Comparison of ENCODE assay signal across 19 mouse cellular contexts in the genomic region with DNA sequence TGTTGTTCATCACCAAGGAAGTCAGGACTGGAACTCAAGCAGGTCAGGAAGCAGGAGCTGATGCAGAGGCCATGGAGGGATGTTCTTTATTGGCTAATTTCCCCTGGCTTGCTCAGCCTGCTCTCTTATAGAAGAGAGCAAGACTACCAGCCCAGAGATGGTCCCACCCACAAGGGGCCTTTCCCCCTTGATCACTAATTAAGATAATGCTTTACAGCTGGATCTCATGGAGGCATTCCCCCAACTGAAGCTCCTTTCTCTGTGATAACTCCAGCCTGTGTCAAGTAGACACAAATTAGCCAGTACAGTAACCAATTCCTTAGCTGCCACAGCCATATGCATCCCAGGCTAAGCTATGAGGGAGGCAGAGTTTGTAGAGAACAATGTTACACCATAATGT. TPM values are rescaled to one million over a fixed set of nuclear protein-coding genes. Genes with fewer than 3 reads are reported as not detected.
A peak's percentile ranks its signal among the peaks of the same experiment; 100 is the strongest.
DNase-seq lines count a peak whose midpoint lies in the region; ATAC-seq and TF ChIP-seq lines count a peak whose summit lies in the region.
"Not testable (repeated sequence)": the region's sequence is repeated elsewhere in the genome, so short reads cannot be mapped to it uniquely, and the experiment has no call there.
"Had no signal": no experiment of that assay in that cellular context is flagged by ENCODE, and none has a peak within 500 bp of the region (broad histone marks: within the 10 kb centered on the region; RNA-seq: fewer than 3 reads in every experiment).

No protein-coding gene starts in this region.

- TF ChIP-seq CTCF in E14TG2a.4 (conservative IDR thresholded peaks at IDR 0.05; ENCODE audit: low read length); heart, postnatal 0 days (IDR thresholded peaks at IDR 0.05; ENCODE audit: low read depth); kidney, postnatal 0 days (IDR thresholded peaks at IDR 0.05; ENCODE audit: low read depth); liver, embryonic 14.5 days (IDR thresholded peaks at IDR 0.05; ENCODE audit: low read depth): not testable (repeated sequence)

- H3K36me3 ChIP-seq in E14TG2a.4 (ENCODE audit: insufficient read depth, low read length): peaks cover 50% of the 10 kb centered on the region
- H3K36me3 ChIP-seq in embryonic facial prominence, embryonic 15.5 days; heart, postnatal 0 days (replicated peaks; ENCODE audit: control insufficient read depth, insufficient read depth, low read length); kidney, postnatal 0 days (ENCODE audit: insufficient read depth, low read length); midbrain, embryonic 11.5 days (ENCODE audit: control insufficient read depth, insufficient read depth, low read length); stomach, embryonic 15.5 days: not testable (repeated sequence)
- peaks cover 12% of the 10 kb centered on the region for H3K36me3 ChIP-seq in forebrain, embryonic 14.5 days (ENCODE audit: control insufficient read depth, insufficient read depth, low read length)
- peaks cover 30% of the 10 kb centered on the region for H3K36me3 ChIP-seq in liver, embryonic 14.5 days (replicated peaks; ENCODE audit: control insufficient read depth, insufficient read depth, low read depth)

- not testable (repeated sequence) for H3K9ac ChIP-seq in embryonic facial prominence, embryonic 15.5 days; forebrain, embryonic 14.5 days (ENCODE audit: low read length); heart, postnatal 0 days (replicated peaks; ENCODE audit: low read depth, low read length); kidney, postnatal 0 days (ENCODE audit: low read depth, low read length); stomach, embryonic 15.5 days
- peak overlapping the region; percentile 55 for H3K9ac ChIP-seq in liver, embryonic 14.5 days (replicated peaks)
- 0 out of 2 replicates have a peak overlapping the region, but pooled peaks have one; percentile 2 for H3K9ac ChIP-seq in midbrain, embryonic 11.5 days (ENCODE audit: low read length)

- not testable (repeated sequence) for ATAC-seq in embryonic facial prominence, embryonic 15.5 days (ENCODE audit: insufficient number of reproducible peaks, low FRiP score, low TSS enrichment, low read depth); forebrain, embryonic 14.5 days; heart, postnatal 0 days (ENCODE audit: insufficient read depth, low read depth); kidney, postnatal 0 days (replicated peaks; ENCODE audit: low FRiP score, low read depth); liver, embryonic 14.5 days (ENCODE audit: insufficient read depth); midbrain, embryonic 11.5 days (ENCODE audit: low FRiP score); stomach, embryonic 15.5 days (ENCODE audit: insufficient read depth, low FRiP score, low read depth)

- H3K4me1 ChIP-seq in E14TG2a.4 (replicated peaks; ENCODE audit: low read depth, low read length): peaks cover 66% of the 10 kb centered on the region
- peaks cover 12% of the 10 kb centered on the region for H3K4me1 ChIP-seq in embryonic facial prominence, embryonic 15.5 days
- H3K4me1 ChIP-seq in forebrain, embryonic 14.5 days (ENCODE audit: control insufficient read depth, insufficient read depth, low read length); heart, postnatal 0 days (ENCODE audit: control insufficient read depth, insufficient read depth); kidney, postnatal 0 days (replicated peaks; ENCODE audit: insufficient read depth, low read length); midbrain, embryonic 11.5 days (ENCODE audit: control insufficient read depth, insufficient read depth, low read length); stomach, embryonic 15.5 days: not testable (repeated sequence)
- peaks cover 10 to 15% of the 10 kb centered on the region in 2 experiments for H3K4me1 ChIP-seq in liver, embryonic 14.5 days (replicated peaks; ENCODE audit: control insufficient read depth in 2 of 2, insufficient read depth in 2 of 2, low read length in 1 of 2)

- peak overlapping the region; percentile 89 for H3K4me3 ChIP-seq in E14TG2a.4 (replicated peaks; ENCODE audit: low read length)
- H3K4me3 ChIP-seq in embryonic facial prominence, embryonic 15.5 days (replicated peaks): 0 out of 2 replicates have a peak overlapping the region, but pooled peaks have one; percentile 66
- H3K4me3 ChIP-seq in forebrain, embryonic 14.5 days (ENCODE audit: low read depth, low read length); heart, postnatal 0 days (ENCODE audit: low read depth, low read length); kidney, postnatal 0 days (replicated peaks; ENCODE audit: low read depth, low read length); midbrain, embryonic 11.5 days (ENCODE audit: low read depth, low read length); stomach, embryonic 15.5 days (replicated peaks): not testable (repeated sequence)
- H3K4me3 ChIP-seq in liver, embryonic 14.5 days (ENCODE audit: insufficient read depth in 1 of 2, low read depth in 2 of 2, low read length in 2 of 2): peak overlapping the region; percentile 45 to 85; a peak in 3 of 4 replicates

- H3K9me3 ChIP-seq in E14TG2a.4 (ENCODE audit: low read length); embryonic facial prominence, embryonic 15.5 days (replicated peaks); forebrain, embryonic 14.5 days (replicated peaks; ENCODE audit: control insufficient read depth, low read length); heart, postnatal 0 days (replicated peaks; ENCODE audit: control insufficient read depth, low read length); kidney, postnatal 0 days (replicated peaks; ENCODE audit: low read length); liver, embryonic 14.5 days (ENCODE audit: control insufficient read depth, low read length); midbrain, embryonic 11.5 days (ENCODE audit: control insufficient read depth, low read length); stomach, embryonic 15.5 days: not testable (repeated sequence)

- DNase-seq in forebrain, embryonic 14.5 days (ENCODE audit: low spot score); heart, postnatal 0 days (ENCODE audit: low spot score); kidney, postnatal 0 days (ENCODE audit: low spot score); liver, embryonic 14.5 days (ENCODE audit: low read depth in 3 of 3, low spot score in 3 of 3); midbrain, embryonic 11.5 days (ENCODE audit: low spot score, missing footprints): not testable (repeated sequence)

- H3K4me2 ChIP-seq in embryonic facial prominence, embryonic 15.5 days (replicated peaks); midbrain, embryonic 11.5 days: not testable (repeated sequence)
- peak overlapping the region; percentile 60 for H3K4me2 ChIP-seq in forebrain, embryonic 14.5 days (ENCODE audit: low read length)
- 0 out of 2 replicates have a peak overlapping the region, but pooled peaks have one; percentile 57 for H3K4me2 ChIP-seq in heart, postnatal 0 days (ENCODE audit: low read depth, low read length)
- 0 out of 2 replicates have a peak overlapping the region, but pooled peaks have one; percentile 7 for H3K4me2 ChIP-seq in kidney, postnatal 0 days (ENCODE audit: low read length)
- H3K4me2 ChIP-seq in liver, embryonic 14.5 days (ENCODE audit: low read depth): peak overlapping the region; percentile 91
- peak overlapping the region; percentile 23; the same call in 1 of the 2 replicates for H3K4me2 ChIP-seq in stomach, embryonic 15.5 days

- H3K27me3 ChIP-seq in E14TG2a.4 (ENCODE audit: insufficient read depth, low read length); embryonic facial prominence, embryonic 15.5 days; forebrain, embryonic 14.5 days (replicated peaks; ENCODE audit: control insufficient read depth, insufficient read depth, low read length); heart, postnatal 0 days (ENCODE audit: control insufficient read depth, insufficient read depth, low read length); kidney, postnatal 0 days (ENCODE audit: insufficient read depth, low read length); liver, embryonic 14.5 days (ENCODE audit: control insufficient read depth, insufficient read depth, low read length); midbrain, embryonic 11.5 days (ENCODE audit: control insufficient read depth, insufficient read depth, low read length); stomach, embryonic 15.5 days (replicated peaks): not testable (repeated sequence)

- H3K27ac ChIP-seq in embryonic facial prominence, embryonic 15.5 days (replicated peaks); forebrain, embryonic 14.5 days (ENCODE audit: low read depth, low read length); heart, postnatal 0 days (ENCODE audit: low read depth); kidney, postnatal 0 days; liver, embryonic 14.5 days; midbrain, embryonic 11.5 days (ENCODE audit: low read depth, low read length); stomach, embryonic 15.5 days: not testable (repeated sequence)

- TF ChIP-seq EP300 in heart, postnatal 0 days (IDR thresholded peaks at IDR 0.05; ENCODE audit: low read depth); liver, embryonic 14.5 days (IDR thresholded peaks at IDR 0.05; ENCODE audit: low read depth): not testable (repeated sequence)

RNA-seq across cellular contexts. Expression of gene Kifc1, which starts 2.2 kb away (rescaled TPM):
- 6.7 and 6.8 TPM in 2 replicates for polyA plus RNA-seq in embryonic facial prominence, embryonic 15.5 days (2015; fragmentation: Nextera tagmentation; extraction: Ambion mirVana)
- 3.8 and 4.6 TPM in 2 replicates for polyA plus RNA-seq in forebrain, embryonic 14.5 days (2014; fragmentation: Nextera tagmentation; extraction: Ambion mirVana)
- 17.0 and 30.1 TPM in 2 replicates for total RNA-seq in heart, postnatal 0 days (2014; rRNA removed; ENCODE audit: low replicate concordance)
- polyA plus RNA-seq in heart, postnatal 0 days (2015; fragmentation: Nextera tagmentation; extraction: Ambion mirVana): 2.0 and 2.1 TPM in 2 replicates
- 3.4 TPM in 2 replicates for polyA plus RNA-seq in kidney, postnatal 0 days (2015; fragmentation: Nextera tagmentation; extraction: Ambion mirVana)
- polyA plus RNA-seq in liver, embryonic 14.5 days (2012; rRNA removed): 37.2 and 40.8 TPM in 2 replicates
- polyA plus RNA-seq in liver, embryonic 14.5 days (2014; fragmentation: Nextera tagmentation; extraction: Ambion mirVana): 7.2 and 7.9 TPM in 2 replicates
- 8.1 and 11.4 TPM in 2 replicates for polyA plus RNA-seq in midbrain, embryonic 11.5 days (2014; fragmentation: Nextera tagmentation; extraction: Ambion mirVana)
- polyA plus RNA-seq in stomach, embryonic 15.5 days (2015; fragmentation: Nextera tagmentation; extraction: Ambion mirVana): 7.7 and 7.9 TPM in 2 replicates

RNA-seq across cellular contexts. Expression of gene Gm7029, which starts 14.6 kb away (rescaled TPM):
- not detected in 2 replicates for polyA plus RNA-seq in embryonic facial prominence, embryonic 15.5 days (2015; fragmentation: Nextera tagmentation; extraction: Ambion mirVana)
- polyA plus RNA-seq in forebrain, embryonic 14.5 days (2014; fragmentation: Nextera tagmentation; extraction: Ambion mirVana): not detected in 2 replicates
- total RNA-seq in heart, postnatal 0 days (2014; rRNA removed; ENCODE audit: low replicate concordance): not detected in 2 replicates
- not detected in 2 replicates for polyA plus RNA-seq in heart, postnatal 0 days (2015; fragmentation: Nextera tagmentation; extraction: Ambion mirVana)
- polyA plus RNA-seq in kidney, postnatal 0 days (2015; fragmentation: Nextera tagmentation; extraction: Ambion mirVana): not detected in 2 replicates
- polyA plus RNA-seq in liver, embryonic 14.5 days (2012; rRNA removed): not detected in 2 replicates
- not detected in 2 replicates for polyA plus RNA-seq in liver, embryonic 14.5 days (2014; fragmentation: Nextera tagmentation; extraction: Ambion mirVana)
- not detected in 2 replicates for polyA plus RNA-seq in midbrain, embryonic 11.5 days (2014; fragmentation: Nextera tagmentation; extraction: Ambion mirVana)
- polyA plus RNA-seq in stomach, embryonic 15.5 days (2015; fragmentation: Nextera tagmentation; extraction: Ambion mirVana): not detected in 2 replicates
- total RNA-seq: adrenal gland, postnatal 25 days; gastrocnemius, adult 2 months; left cerebral cortex, adult 2 months; left cerebral cortex, postnatal 4 days had no signal
- polyA plus RNA-seq: CD4-positive, CD25-positive, alpha-beta regulatory T cell, adult 4 months; gonadal fat pad, adult 2 months; heart, embryonic 16.5 days; hindbrain, embryonic 11.5 days; kidney, adult 2 months; lung, adult 2 months; neural tube, embryonic 15.5 days had no signal

RNA-seq across cellular contexts. Expression of gene Platr17, which starts 16.7 kb away (rescaled TPM):
- polyA plus RNA-seq in embryonic facial prominence, embryonic 15.5 days (2015; fragmentation: Nextera tagmentation; extraction: Ambion mirVana): 0.55 and 0.58 TPM in 2 replicates
- polyA plus RNA-seq in forebrain, embryonic 14.5 days (2014; fragmentation: Nextera tagmentation; extraction: Ambion mirVana): 0.28 TPM in 1 of 2 replicates, not detected in the other
- not detected in 2 replicates for total RNA-seq in heart, postnatal 0 days (2014; rRNA removed; ENCODE audit: low replicate concordance)
- polyA plus RNA-seq in heart, postnatal 0 days (2015; fragmentation: Nextera tagmentation; extraction: Ambion mirVana): not detected in 2 replicates
- 0.29 TPM in 1 of 2 replicates, not detected in the other for polyA plus RNA-seq in kidney, postnatal 0 days (2015; fragmentation: Nextera tagmentation; extraction: Ambion mirVana)
- 0.36 and 0.44 TPM in 2 replicates for polyA plus RNA-seq in liver, embryonic 14.5 days (2012; rRNA removed)
- 0.20 and 0.29 TPM in 2 replicates for polyA plus RNA-seq in liver, embryonic 14.5 days (2014; fragmentation: Nextera tagmentation; extraction: Ambion mirVana)
- 0.22 TPM in 1 of 2 replicates, not detected in the other for polyA plus RNA-seq in midbrain, embryonic 11.5 days (2014; fragmentation: Nextera tagmentation; extraction: Ambion mirVana)
- polyA plus RNA-seq in stomach, embryonic 15.5 days (2015; fragmentation: Nextera tagmentation; extraction: Ambion mirVana): 0.95 and 1.1 TPM in 2 replicates
- total RNA-seq: adrenal gland, postnatal 25 days; gastrocnemius, adult 2 months; left cerebral cortex, adult 2 months; left cerebral cortex, postnatal 4 days had no signal
- polyA plus RNA-seq: gonadal fat pad, adult 2 months; kidney, adult 2 months had no signal

RNA-seq across cellular contexts. Expression of gene Daxx, which starts 21.0 kb away (rescaled TPM):
- 48.5 and 51.7 TPM in 2 replicates for polyA plus RNA-seq in embryonic facial prominence, embryonic 15.5 days (2015; fragmentation: Nextera tagmentation; extraction: Ambion mirVana)
- 43.3 and 48.0 TPM in 2 replicates for polyA plus RNA-seq in forebrain, embryonic 14.5 days (2014; fragmentation: Nextera tagmentation; extraction: Ambion mirVana)
- total RNA-seq in heart, postnatal 0 days (2014; rRNA removed; ENCODE audit: low replicate concordance): 15.2 and 19.3 TPM in 2 replicates
- polyA plus RNA-seq in heart, postnatal 0 days (2015; fragmentation: Nextera tagmentation; extraction: Ambion mirVana): 18.0 and 20.0 TPM in 2 replicates
- 33.4 and 39.5 TPM in 2 replicates for polyA plus RNA-seq in kidney, postnatal 0 days (2015; fragmentation: Nextera tagmentation; extraction: Ambion mirVana)
- polyA plus RNA-seq in liver, embryonic 14.5 days (2012; rRNA removed): 11.1 and 14.7 TPM in 2 replicates
- 14.8 and 15.3 TPM in 2 replicates for polyA plus RNA-seq in liver, embryonic 14.5 days (2014; fragmentation: Nextera tagmentation; extraction: Ambion mirVana)
- 59.5 and 60.4 TPM in 2 replicates for polyA plus RNA-seq in midbrain, embryonic 11.5 days (2014; fragmentation: Nextera tagmentation; extraction: Ambion mirVana)
- polyA plus RNA-seq in stomach, embryonic 15.5 days (2015; fragmentation: Nextera tagmentation; extraction: Ambion mirVana): 39.1 and 41.5 TPM in 2 replicates

RNA-seq across cellular contexts. Expression of gene Tapbp, which starts 27.5 kb away (rescaled TPM):
- polyA plus RNA-seq in embryonic facial prominence, embryonic 15.5 days (2015; fragmentation: Nextera tagmentation; extraction: Ambion mirVana): 40.2 and 49.3 TPM in 2 replicates
- polyA plus RNA-seq in forebrain, embryonic 14.5 days (2014; fragmentation: Nextera tagmentation; extraction: Ambion mirVana): 14.1 and 17.7 TPM in 2 replicates
- total RNA-seq in heart, postnatal 0 days (2014; rRNA removed; ENCODE audit: low replicate concordance): 50.9 and 84.1 TPM in 2 replicates
- polyA plus RNA-seq in heart, postnatal 0 days (2015; fragmentation: Nextera tagmentation; extraction: Ambion mirVana): 47.6 and 51.3 TPM in 2 replicates
- 50.6 and 53.2 TPM in 2 replicates for polyA plus RNA-seq in kidney, postnatal 0 days (2015; fragmentation: Nextera tagmentation; extraction: Ambion mirVana)
- polyA plus RNA-seq in liver, embryonic 14.5 days (2012; rRNA removed): 10.4 and 10.6 TPM in 2 replicates
- 24.0 and 28.7 TPM in 2 replicates for polyA plus RNA-seq in liver, embryonic 14.5 days (2014; fragmentation: Nextera tagmentation; extraction: Ambion mirVana)
- polyA plus RNA-seq in midbrain, embryonic 11.5 days (2014; fragmentation: Nextera tagmentation; extraction: Ambion mirVana): 13.6 and 14.8 TPM in 2 replicates
- polyA plus RNA-seq in stomach, embryonic 15.5 days (2015; fragmentation: Nextera tagmentation; extraction: Ambion mirVana): 47.3 and 50.1 TPM in 2 replicates
